Mouse (Mus musculus) T-helper 2 cell (primary cell): ENCODE data around the gene Cytl1.

ENCODE experiments used
- in situ Hi-C: fragments of 300-600 bp; cut with MboI, MseI; formaldehyde crosslinking; loops from one replicate; pipeline ENCODE4 v1.15.1; 2025; ENCODE audit warnings: high pct_unique_total_duplicates

Gene Cytl1

GRCm38 (mm10) chr5:37735224-37735623 lies at the start of gene Cytl1:
Gene Cytl1 (plus strand): TSS chr5:37735519.
- in situ Hi-C loops = no loop called here

GRCm38 (mm10) chr5:37692759-37693158 lies 42.6 kb upstream of the Cytl1 start:
- in situ Hi-C loops = no loop called here

- in situ Hi-C loops = no loop called here
Observed at GRCm38 (mm10) chr5:37695773-37696172, 39.5 kb upstream of the Cytl1 start.

- in situ Hi-C loops = no loop called here
Observed at GRCm38 (mm10) chr5:37697286-37697685, 38.0 kb upstream of the Cytl1 start.

GRCm38 (mm10) chr5:37699757-37700156 lies 35.6 kb upstream of the Cytl1 start:
- in situ Hi-C loops = no loop called here

GRCm38 (mm10) chr5:37704962-37705361 lies 30.4 kb upstream of the Cytl1 start:
- in situ Hi-C loops = no loop called here

GRCm38 (mm10) chr5:37708124-37708523 lies 27.2 kb upstream of the Cytl1 start:
- in situ Hi-C loops = no loop called here

GRCm38 (mm10) chr5:37709257-37709904 lies 25.9 kb upstream of the Cytl1 start:
- in situ Hi-C loops = no loop called here

- in situ Hi-C loops = no loop called here
Observed at GRCm38 (mm10) chr5:37716505-37717372, 18.6 kb upstream of the Cytl1 start, which contains the start of gene Stk32b. Gene Stk32b (minus strand): TSS chr5:37717171.

- in situ Hi-C loops = no loop called here
Observed at GRCm38 (mm10) chr5:37717384-37717963, 17.8 kb upstream of the Cytl1 start.

GRCm38 (mm10) chr5:37720670-37721069 lies 14.6 kb upstream of the Cytl1 start:
- in situ Hi-C loops = no loop called here

GRCm38 (mm10) chr5:37725220-37725886 lies 10.0 kb upstream of the Cytl1 start:
- in situ Hi-C loops = no loop called here

- in situ Hi-C loops = no loop called here
Observed at GRCm38 (mm10) chr5:37730781-37731180, 4.5 kb upstream of the Cytl1 start.

- in situ Hi-C loops = no loop called here
Observed at GRCm38 (mm10) chr5:37736213-37736612, 894 bp downstream of the Cytl1 start.

GRCm38 (mm10) chr5:37743889-37744707 lies 8.8 kb downstream of the Cytl1 start:
- in situ Hi-C loops = no loop called here

- in situ Hi-C loops = no loop called here
Observed at GRCm38 (mm10) chr5:37752027-37752967, 17.0 kb downstream of the Cytl1 start.

- in situ Hi-C loops = no loop called here
Observed at GRCm38 (mm10) chr5:37753366-37753765, 18.0 kb downstream of the Cytl1 start.

- in situ Hi-C loops = no loop called here
Observed at GRCm38 (mm10) chr5:37762046-37762445, 26.7 kb downstream of the Cytl1 start.

- in situ Hi-C loops = no loop called here
Observed at GRCm38 (mm10) chr5:37765851-37766250, 30.5 kb downstream of the Cytl1 start.

GRCm38 (mm10) chr5:37767231-37767630 lies 31.9 kb downstream of the Cytl1 start:
- in situ Hi-C loops = no loop called here
